Mouse (Mus musculus) hindbrain, embryonic 14.5 days (tissue): ENCODE data around the gene Pou3f1. TPM values are rescaled to one million over a fixed set of nuclear protein-coding genes. Genes with fewer than 3 reads are reported as not detected.
"Not testable (repeated sequence)": the region's sequence is repeated elsewhere in the genome, so short reads cannot be mapped to it uniquely, and the experiment has no call there.

ENCODE experiments used
- ATAC-seq: fragments of 200-750 bp; cut with Nextera tagmentation; 2 replicates; pipeline ENCODE4 v1.8.0; 2017; ENCODE audit warnings: moderate number of reproducible peaks, mild to moderate bottlenecking, moderate TSS enrichment, moderate library complexity; ENCODE audit not compliant: low FRiP score
- DNase-seq: peaks from one replicate; pipeline ENCODE4 v3.0.0-alpha.2; 2015; ENCODE audit warnings: low spot score
- H3K27ac ChIP-seq: fragments of 300-500 bp; sonication (generic); 2 replicates; pipeline ENCODE4 v1.5.1; 2014; ENCODE audit warnings: mild to moderate bottlenecking, moderate library complexity
- H3K27me3 ChIP-seq: fragments of 300-500 bp; sonication (generic); 2 replicates; pipeline ENCODE4 v1.6.1; 2014; ENCODE audit warnings: mild to moderate bottlenecking, low read length, mixed read lengths; ENCODE audit not compliant: control insufficient read depth, insufficient read depth
- H3K36me3 ChIP-seq: fragments of 300-500 bp; sonication (generic); replicated peaks from 2 replicates; pipeline ENCODE4 v1.6.1; 2014; ENCODE audit not compliant: control insufficient read depth, insufficient read depth
- H3K4me1 ChIP-seq: fragments of 300-500 bp; sonication (generic); replicated peaks from 2 replicates; pipeline ENCODE4 v1.6.1; 2014; ENCODE audit warnings: antibody characterized with exemption, low read length, mixed read lengths; ENCODE audit not compliant: control insufficient read depth, insufficient read depth
- H3K4me2 ChIP-seq: fragments of 300-500 bp; sonication (generic); replicated peaks from 2 replicates; pipeline ENCODE4 v1.6.1; 2014; ENCODE audit warnings: mild to moderate bottlenecking, moderate library complexity
- H3K4me3 ChIP-seq: fragments of 300-500 bp; sonication (generic); replicated peaks from 2 replicates; pipeline ENCODE4 v1.5.1; 2014; ENCODE audit warnings: mild to moderate bottlenecking, low read length
- H3K9ac ChIP-seq: fragments of 300-500 bp; sonication (generic); 2 replicates; pipeline ENCODE4 v1.6.1; 2014
- H3K9me3 ChIP-seq: fragments of 300-500 bp; sonication (generic); 2 replicates; pipeline ENCODE4 v1.6.1; 2016; ENCODE audit warnings: low read length; ENCODE audit not compliant: control insufficient read depth
- WGBS: fragments of 180-500 bp; shearing (Covaris S2); extraction: QIAGEN DNeasy Blood & Tissue Kit; methylation state at CpG from one replicate; pipeline ENCODE4 v1.1.7; 2014; 5-methylcytosine and 5-hydroxymethylcytosine counted together
- polyA plus RNA-seq: library from polyadenylated mRNA; unstranded; fragments of >200 nt; fragmentation: Nextera tagmentation; extraction: Ambion mirVana; gene quantifications from 2 replicates; pipeline ENCODE4 v1.2.1, GENCODE M21; 2014

Pou3f1 gene
- polyA plus RNA-seq, 1 experiment from 2014 or later = 9.6 TPM

- Histone ChIP-seq H3K9ac (no peak overlapping the region), H3K27me3 (peaks cover 28% of the 10 kb centered on the region), H3K36me3 (no peaks in the 10 kb centered on the region), H3K9me3 (no peaks in the 10 kb centered on the region), H3K4me2 (peak overlapping the region; percentile 88), H3K4me1 (peaks cover 13% of the 10 kb centered on the region), H3K4me3 (peak overlapping the region; percentile 49), H3K27ac (no peak overlapping the region)
- ATAC-seq (no peak), DNase-seq (no peak)
- 39% methylated on average over 2 of the region's 5 CpGs for WGBS
These were observed 45.3 kb downstream of the Pou3f1 start for GRCm38 (mm10) chr4:124701916-124702315.

- ATAC-seq (no peak), DNase-seq (no peak)
- Histone ChIP-seq H3K4me2 (no peak overlapping the region), H3K27me3 (peaks cover 28% of the 10 kb centered on the region), H3K9me3 (no peaks in the 10 kb centered on the region), H3K4me1 (peaks cover 13% of the 10 kb centered on the region), H3K36me3 (no peaks in the 10 kb centered on the region), H3K27ac (no peak overlapping the region), H3K4me3 (no peak overlapping the region), H3K9ac (no peak overlapping the region)
- 31% methylated on average over 2 of the region's 2 CpGs for WGBS
These were observed 46.8 kb downstream of the Pou3f1 start for GRCm38 (mm10) chr4:124703406-124703805.

- ATAC-seq (no peak), DNase-seq (no peak)
- H3K9ac ChIP-seq = 0 out of 2 replicates have a peak overlapping the region, but pooled peaks have one; percentile 10
- no peak overlapping the region for H3K4me3 ChIP-seq
- H3K27me3 ChIP-seq = peaks cover 28% of the 10 kb centered on the region
- H3K27ac ChIP-seq = peak overlapping the region; percentile 52
- 8% methylated on average over 6 of the region's 6 CpGs for WGBS
- no peaks in the 10 kb centered on the region for H3K9me3 ChIP-seq
- peak overlapping the region; percentile 6; the same call in 1 of the 2 replicates for H3K4me2 ChIP-seq
- peaks cover 19% of the 10 kb centered on the region for H3K4me1 ChIP-seq
- no peaks in the 10 kb centered on the region for H3K36me3 ChIP-seq
These were observed 47.5 kb downstream of the Pou3f1 start for GRCm38 (mm10) chr4:124703881-124704796.

GRCm38 (mm10) chr4:124704797-124705474 lies 48.3 kb downstream of the Pou3f1 start:
- Histone ChIP-seq H3K9me3 (no peaks in the 10 kb centered on the region), H3K27me3 (peaks cover 29% of the 10 kb centered on the region), H3K4me2 (peak overlapping the region; percentile 6; the same call in 1 of the 2 replicates), H3K9ac (0 out of 2 replicates have a peak overlapping the region, but pooled peaks have one; percentile 10), H3K4me1 (peaks cover 19% of the 10 kb centered on the region), H3K36me3 (no peaks in the 10 kb centered on the region), H3K27ac (peak overlapping the region; percentile 52; the same call in 1 of the 2 replicates), H3K4me3 (no peak overlapping the region)
- ATAC-seq (no peak), DNase-seq (no peak)
- 18% methylated on average over 11 of the region's 11 CpGs for WGBS

GRCm38 (mm10) chr4:124705661-124706269 lies 49.2 kb downstream of the Pou3f1 start:
- Histone ChIP-seq H3K27ac (no peak overlapping the region), H3K4me1 (peaks cover 20% of the 10 kb centered on the region)
- WGBS = 85% methylated on average over 23 of the region's 23 CpGs

GRCm38 (mm10) chr4:124707381-124708199 lies 51.0 kb downstream of the Pou3f1 start:
- H3K27ac ChIP-seq, H3K9me3 ChIP-seq, H3K9ac ChIP-seq, H3K4me2 ChIP-seq, H3K4me3 ChIP-seq, ATAC-seq, H3K36me3 ChIP-seq, DNase-seq: not testable (repeated sequence)
- peaks cover 22% of the 10 kb centered on the region for H3K27me3 ChIP-seq
- WGBS = 90% methylated on average over 25 of the region's 25 CpGs
- peaks cover 20% of the 10 kb centered on the region for H3K4me1 ChIP-seq

More at GRCm38 (mm10) chr4:124705661-124706269, 49.2 kb downstream of the Pou3f1 start:
- Histone ChIP-seq H3K4me2 (no peak overlapping the region), H3K36me3 (no peaks in the 10 kb centered on the region), H3K4me3 (no peak overlapping the region), H3K9me3 (no peaks in the 10 kb centered on the region), H3K9ac (no peak overlapping the region), H3K27me3 (peaks cover 32% of the 10 kb centered on the region)
- DNase-seq (no peak), ATAC-seq (no peak)

- not testable (repeated sequence) for H3K9me3 ChIP-seq, H3K36me3 ChIP-seq, H3K4me3 ChIP-seq, H3K27ac ChIP-seq, ATAC-seq, DNase-seq, H3K9ac ChIP-seq
- Histone ChIP-seq H3K4me1 (peaks cover 20% of the 10 kb centered on the region), H3K4me2 (0 out of 2 replicates have a peak overlapping the region, but pooled peaks have one; percentile 49), H3K27me3 (peaks cover 22% of the 10 kb centered on the region)
- WGBS = 0% methylated on average over 1 of the region's 1 CpGs
These were observed 51.6 kb downstream of the Pou3f1 start for GRCm38 (mm10) chr4:124708200-124708517.

- 3% methylated on average over 41 of the region's 41 CpGs for WGBS
- Histone ChIP-seq H3K4me3 (peak overlapping the region; percentile 20), H3K27me3 (peaks cover 22% of the 10 kb centered on the region)
These were observed 52.2 kb downstream of the Pou3f1 start for GRCm38 (mm10) chr4:124708518-124709477.

More at GRCm38 (mm10) chr4:124708518-124709477, 52.2 kb downstream of the Pou3f1 start:
- DNase-seq (peak; percentile 56), ATAC-seq (no peak; the same call in 1 of the 2 replicates)
- peak overlapping the region; percentile 49 for H3K4me2 ChIP-seq
- H3K4me1 ChIP-seq = peaks cover 20% of the 10 kb centered on the region
- 0 out of 2 replicates have a peak overlapping the region, but pooled peaks have one; percentile 14 for H3K27ac ChIP-seq
- no peaks in the 10 kb centered on the region for H3K36me3 ChIP-seq
- H3K9ac ChIP-seq = peak overlapping the region; percentile 28
- H3K9me3 ChIP-seq = no peaks in the 10 kb centered on the region
